Mouse (Mus musculus) gastrocnemius, postnatal 36 days (tissue): Measurements from ENCODE around the gene Cyp2d26. TPM values are rescaled to one million over a fixed set of nuclear protein-coding genes. Genes with fewer than 3 reads are reported as not detected.

ENCODE experiments used
- DNase-seq, 2 experiments: peaks; one replicate each; pipeline ENCODE4 v3.0.0; 2022
- intact Hi-C: fragments of 180-260 bp; cut with DNase I; formaldehyde crosslinking; loops from one replicate; pipeline ENCODE4 v1.15.1; 2025
- microRNA-seq, 2 experiments: library from miRNA; unstranded; fragments of <30 nt; microRNA quantifications; one replicate each; pipeline ENCODE4 v1.2.0; 2021
- total RNA-seq, 2 experiments: library from RNA; stranded (reverse); gene quantifications; 2 replicates each; pipeline ENCODE4 v1.2.3; 2021

Gene Cyp2d26
- total RNA-seq, 2 experiments from 2014 or later: not detected

GRCm38 (mm10) chr15:82764881-82765280, 29.2 kb downstream of the Cyp2d26 start:
- intact Hi-C loops: no loop called here
- DNase-seq: no peak

- no peak for DNase-seq
- intact Hi-C loops: no loop called here
Measured at GRCm38 (mm10) chr15:82763631-82764420, 30.3 kb downstream of the Cyp2d26 start, which contains the start of gene Cyp2d40. Gene Cyp2d40, minus strand, starts transcription at chr15:82764183.

GRCm38 (mm10) chr15:82748141-82748540, 46.0 kb downstream of the Cyp2d26 start:
- intact Hi-C loops: no loop called here
- DNase-seq: no peak

DNA sequence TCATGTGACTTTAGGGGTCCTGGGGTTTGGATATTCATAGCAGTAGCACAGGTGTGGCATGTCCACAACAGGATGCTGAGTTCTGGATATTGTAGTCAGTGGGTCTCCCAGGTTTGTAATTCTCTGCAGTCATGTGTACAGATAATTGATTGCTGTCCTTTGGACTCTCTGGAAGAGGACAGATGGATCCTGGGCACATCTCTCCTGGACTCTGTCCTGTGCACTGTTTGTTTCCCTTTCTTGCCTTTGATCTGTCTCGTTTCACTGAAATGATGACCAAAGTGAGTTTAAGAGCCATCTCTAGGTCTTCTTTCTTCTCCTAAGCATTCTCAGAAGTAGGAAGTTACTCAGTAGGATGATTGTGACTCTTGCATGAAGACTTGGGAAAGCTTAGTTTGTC, 46.6 kb downstream of the Cyp2d26 start:
- DNase-seq: no peak
- intact Hi-C loops: no loop called here

Small RNA genes within 50 kb of the gene (microRNA-seq; reads per million reads assigned to microRNA genes)
- 0 reads per million in 2 experiments for gene Gm27618

Other genes with a start within 250 kb of the Cyp2d26 start
- not detected for gene Cyp2d12, start 239.2 kb downstream of the Cyp2d26 start, total RNA-seq
- not detected for gene Cyp2d34, start 173.3 kb downstream of the Cyp2d26 start, total RNA-seq
- not detected for gene Cyp2d40, start 30.1 kb downstream of the Cyp2d26 start, total RNA-seq
- 10 to 100 TPM; 24.8 to 27.8 TPM for gene Tcf20, start 193.6 kb upstream of the Cyp2d26 start, total RNA-seq
- gene Nfam1, start 239.0 kb upstream of the Cyp2d26 start, total RNA-seq: 1 to 10 TPM in 1 of 2 experiments, under 1 TPM in 1; 0.28 to 1.0 TPM